Mouse (Mus musculus) right cerebral cortex, adult 2 months (tissue): ENCODE data around the gene Ros1.

Experiments
- DNase-seq, 2 experiments: peaks; one replicate each; pipeline ENCODE4 v3.0.0; 2021 to 2022; ENCODE audit warnings: low spot score in 2 of 2

The Ros1 gene

DNA sequence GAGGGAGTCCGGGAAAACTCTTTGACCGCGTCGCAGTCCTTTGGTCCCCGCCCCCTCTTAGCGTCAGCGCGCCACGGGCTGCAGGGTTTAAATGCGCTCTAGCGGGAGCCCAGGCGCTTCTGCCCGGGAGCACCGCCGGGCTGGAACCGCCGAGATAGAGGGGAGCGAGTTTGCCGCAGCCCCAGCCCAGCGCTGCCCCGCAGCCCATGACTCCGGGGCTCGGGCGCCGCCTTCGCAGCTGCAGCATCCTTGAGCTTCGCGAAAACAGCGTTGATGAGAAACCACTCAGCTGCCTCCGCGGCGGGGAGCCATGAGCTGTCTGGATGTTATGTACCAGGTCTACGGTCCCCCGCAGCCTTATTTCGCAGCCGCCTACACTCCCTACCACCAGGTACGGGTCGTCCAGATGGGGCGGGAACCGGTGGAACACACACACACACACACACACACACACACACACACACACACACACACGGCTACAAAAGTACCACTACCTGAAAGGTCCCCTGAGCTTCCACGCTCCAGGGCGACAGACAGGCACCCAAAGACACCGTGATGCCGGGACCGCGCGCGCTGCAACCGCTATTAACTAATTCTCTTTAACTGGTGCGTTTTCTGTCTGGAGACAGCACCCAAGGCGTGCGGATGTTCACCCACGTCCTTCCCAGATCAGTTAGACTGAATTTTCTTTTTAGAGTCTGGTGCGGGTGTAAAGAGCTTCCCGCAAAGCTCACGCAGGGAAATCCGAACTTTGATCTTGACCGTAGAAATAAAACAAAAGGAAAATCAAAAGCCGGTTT lies 172.4 kb downstream of the Ros1 start, which contains the start of gene Vgll2:
Gene Vgll2, plus strand, starts transcription at position 90 of the 800 bp plus-strand sequence.
- DNase-seq: peak; percentile 48 to 54

DNA sequence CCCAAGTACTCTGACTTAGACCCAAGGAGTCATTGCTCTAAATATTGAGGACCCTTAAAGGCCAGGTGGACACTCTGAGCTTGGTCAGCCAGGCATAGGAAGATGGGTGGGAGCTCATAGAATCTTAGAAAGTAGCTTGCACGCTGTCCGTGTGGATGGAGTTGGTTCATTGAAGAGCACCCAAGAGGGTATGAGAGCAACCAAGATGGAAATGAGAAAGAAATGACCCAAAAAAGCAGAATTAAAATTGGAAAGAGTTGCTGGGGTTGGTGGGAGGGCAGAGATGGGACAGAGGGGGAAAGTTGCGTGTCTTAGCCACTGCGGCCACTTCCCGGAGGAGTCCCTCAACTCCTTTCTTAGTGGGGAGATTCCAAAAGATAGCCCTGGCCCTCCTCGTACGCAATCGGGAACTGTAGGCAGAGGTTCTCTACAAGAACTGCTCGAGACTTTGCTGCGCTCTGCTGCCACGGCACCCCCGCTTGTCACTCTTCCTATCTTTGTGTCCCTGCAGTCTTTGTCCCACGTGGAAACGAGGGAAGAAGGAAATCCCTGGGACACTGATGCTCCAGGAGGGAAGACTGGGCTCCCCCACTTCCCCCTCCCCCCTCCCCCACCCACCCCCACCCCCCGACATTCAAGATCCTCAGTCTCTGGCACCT lies 173.2 kb downstream of the Ros1 start:
- no peak for DNase-seq

DNA sequence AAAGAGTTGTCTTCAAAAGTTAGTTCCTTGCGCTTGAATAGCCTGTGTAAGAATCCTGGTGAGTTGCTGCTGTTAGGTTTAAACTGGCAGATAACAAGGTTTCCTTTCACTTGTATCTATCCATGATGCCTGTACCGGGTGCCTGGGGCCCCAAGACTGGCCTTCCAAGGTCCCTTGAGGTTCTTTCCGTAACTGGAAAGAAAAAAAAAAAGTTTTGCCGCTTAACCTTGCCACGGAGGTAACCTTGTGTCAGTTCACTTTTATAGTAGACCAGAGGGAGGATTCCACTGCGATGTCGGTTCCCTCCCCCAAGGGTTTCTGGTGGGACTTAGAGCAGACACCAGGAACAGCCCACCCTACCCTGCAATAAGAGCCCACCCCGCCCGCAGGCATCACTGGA lies 173.8 kb downstream of the Ros1 start:
- DNase-seq: no peak

DNA sequence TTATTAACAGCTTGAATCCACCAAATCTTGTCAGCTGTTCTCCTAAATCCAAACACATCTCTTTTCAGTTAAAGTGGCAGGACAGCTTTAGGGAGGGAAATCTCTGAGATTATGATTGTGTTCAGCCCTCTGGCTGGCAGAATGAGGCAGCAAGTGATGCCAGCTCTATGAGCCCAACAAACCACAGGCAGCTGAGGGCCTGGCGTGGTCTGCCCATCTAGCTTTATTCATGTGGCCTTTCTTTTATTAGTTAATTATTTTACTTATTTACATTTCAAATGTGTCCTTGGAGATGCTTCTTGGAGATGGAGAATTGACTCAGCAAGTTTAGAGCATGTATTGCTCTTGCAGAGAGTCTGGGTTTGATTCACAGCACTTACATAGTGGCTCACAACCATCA lies 176.6 kb downstream of the Ros1 start:
- no peak for DNase-seq
